Mouse (Mus musculus): ENCODE measurements around the gene Col24a1. TPM values are rescaled to one million over a fixed set of nuclear protein-coding genes. Genes with fewer than 3 reads are reported as not detected.
A peak's percentile ranks its signal among the peaks of the same experiment; 100 is the strongest.

The Col24a1 gene
- polyA plus RNA-seq, 1 experiment from 2014 or later: 0.40 TPM

DNA sequence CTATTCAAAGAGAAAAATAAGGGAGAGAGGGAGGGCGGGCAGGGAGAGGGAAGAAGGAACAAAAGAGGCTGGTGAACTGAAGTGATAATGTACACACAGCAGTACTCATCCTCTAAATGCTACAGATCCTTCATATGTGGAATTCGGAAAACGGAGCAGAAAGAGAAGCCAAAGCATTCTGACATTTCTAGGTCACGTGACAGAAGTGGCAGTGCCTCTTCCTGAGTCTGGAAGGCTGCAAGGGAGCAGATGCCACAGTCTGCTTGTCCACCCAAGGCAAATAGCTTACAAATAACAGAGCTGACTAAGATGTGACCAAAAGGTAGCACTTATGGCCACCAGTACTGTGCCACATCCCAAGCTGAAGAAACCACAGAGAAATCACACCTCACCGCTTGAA, 164.8 kb downstream of the Col24a1 start:
- ATAC-seq (ENCODE audit: low FRiP score) (no peak), DNase-seq (ENCODE audit: low spot score) (no peak)
- Histone ChIP-seq H3K9ac (ENCODE audit: low read depth, low read length) (no peak overlapping the region), H3K27me3 (ENCODE audit: control insufficient read depth, insufficient read depth, low read length) (no peaks in the 10 kb centered on the region), H3K36me3 (ENCODE audit: control insufficient read depth, insufficient read depth, low read length) (no peaks in the 10 kb centered on the region), H3K9me3 (ENCODE audit: control insufficient read depth, low read length) (no peaks in the 10 kb centered on the region), H3K4me2 (replicated peaks; ENCODE audit: low read depth, low read length) (no peak overlapping the region), H3K4me3 (ENCODE audit: low read depth, low read length) (no peak overlapping the region), H3K4me1 (replicated peaks; ENCODE audit: control insufficient read depth, insufficient read depth, low read length) (no peaks in the 10 kb centered on the region), H3K27ac (ENCODE audit: low read depth, low read length) (no peak overlapping the region)
- WGBS: 75% methylated on average over 5 of the region's 5 CpGs

- H3K27ac ChIP-seq (ENCODE audit: low read depth, low read length): no peak overlapping the region
- WGBS: 82% methylated on average over 7 of the region's 7 CpGs
- no peaks in the 10 kb centered on the region for H3K4me1 ChIP-seq (replicated peaks; ENCODE audit: control insufficient read depth, insufficient read depth, low read length)
- H3K36me3 ChIP-seq (ENCODE audit: control insufficient read depth, insufficient read depth, low read length): no peaks in the 10 kb centered on the region
- DNase-seq (ENCODE audit: low spot score) (no peak), ATAC-seq (ENCODE audit: low FRiP score) (no peak)
- H3K9ac ChIP-seq (ENCODE audit: low read depth, low read length): no peak overlapping the region
- no peaks in the 10 kb centered on the region for H3K9me3 ChIP-seq (ENCODE audit: control insufficient read depth, low read length)
- no peak overlapping the region for H3K4me3 ChIP-seq (ENCODE audit: low read depth, low read length)
- no peaks in the 10 kb centered on the region for H3K27me3 ChIP-seq (ENCODE audit: control insufficient read depth, insufficient read depth, low read length)
- H3K4me2 ChIP-seq (replicated peaks; ENCODE audit: low read depth, low read length): no peak overlapping the region
Measured at GRCm38 (mm10) chr3:145462351-145462750, 170.1 kb downstream of the Col24a1 start.

GRCm38 (mm10) chr3:145463731-145464130, 171.5 kb downstream of the Col24a1 start:
- Histone ChIP-seq H3K9me3 (ENCODE audit: control insufficient read depth, low read length) (no peaks in the 10 kb centered on the region), H3K4me3 (ENCODE audit: low read depth, low read length) (no peak overlapping the region), H3K4me2 (replicated peaks; ENCODE audit: low read depth, low read length) (no peak overlapping the region), H3K9ac (ENCODE audit: low read depth, low read length) (no peak overlapping the region), H3K36me3 (ENCODE audit: control insufficient read depth, insufficient read depth, low read length) (no peaks in the 10 kb centered on the region), H3K4me1 (replicated peaks; ENCODE audit: control insufficient read depth, insufficient read depth, low read length) (no peaks in the 10 kb centered on the region), H3K27ac (ENCODE audit: low read depth, low read length) (no peak overlapping the region), H3K27me3 (ENCODE audit: control insufficient read depth, insufficient read depth, low read length) (no peaks in the 10 kb centered on the region)
- 55% methylated on average over 2 of the region's 2 CpGs for WGBS
- peak; percentile 69 for ATAC-seq (ENCODE audit: low FRiP score)
- peak; percentile 33 for DNase-seq (ENCODE audit: low spot score)

DNA sequence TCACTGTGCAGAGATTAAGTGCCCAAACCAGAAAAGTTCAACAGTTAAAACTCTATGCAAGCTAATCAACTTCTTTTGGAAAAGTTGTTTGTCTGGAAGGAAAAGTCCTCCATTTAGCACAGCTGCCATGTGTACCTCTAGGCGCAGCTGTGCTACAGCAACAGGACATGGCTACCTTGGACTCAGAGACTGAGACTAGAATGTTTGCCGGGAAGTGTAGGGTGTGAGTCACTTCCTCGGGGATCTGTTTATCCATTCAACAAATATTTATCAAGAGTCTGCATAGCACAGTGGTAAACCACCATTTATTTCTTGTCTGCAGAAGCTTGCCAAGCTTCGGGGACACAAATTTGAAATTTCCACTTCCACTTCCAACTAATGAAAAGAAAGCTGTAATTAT, 178.8 kb downstream of the Col24a1 start:
- Histone ChIP-seq H3K4me2 (replicated peaks; ENCODE audit: low read depth, low read length) (no peak overlapping the region), H3K9me3 (ENCODE audit: control insufficient read depth, low read length) (no peaks in the 10 kb centered on the region), H3K4me1 (replicated peaks; ENCODE audit: control insufficient read depth, insufficient read depth, low read length) (no peaks in the 10 kb centered on the region), H3K4me3 (ENCODE audit: low read depth, low read length) (no peak overlapping the region), H3K9ac (ENCODE audit: low read depth, low read length) (no peak overlapping the region), H3K36me3 (ENCODE audit: control insufficient read depth, insufficient read depth, low read length) (no peaks in the 10 kb centered on the region), H3K27me3 (ENCODE audit: control insufficient read depth, insufficient read depth, low read length) (no peaks in the 10 kb centered on the region), H3K27ac (ENCODE audit: low read depth, low read length) (no peak overlapping the region)
- no peak for DNase-seq (ENCODE audit: low spot score)
- no peak for ATAC-seq (ENCODE audit: low FRiP score)
- WGBS: 89% methylated on average over 4 of the region's 4 CpGs

DNA sequence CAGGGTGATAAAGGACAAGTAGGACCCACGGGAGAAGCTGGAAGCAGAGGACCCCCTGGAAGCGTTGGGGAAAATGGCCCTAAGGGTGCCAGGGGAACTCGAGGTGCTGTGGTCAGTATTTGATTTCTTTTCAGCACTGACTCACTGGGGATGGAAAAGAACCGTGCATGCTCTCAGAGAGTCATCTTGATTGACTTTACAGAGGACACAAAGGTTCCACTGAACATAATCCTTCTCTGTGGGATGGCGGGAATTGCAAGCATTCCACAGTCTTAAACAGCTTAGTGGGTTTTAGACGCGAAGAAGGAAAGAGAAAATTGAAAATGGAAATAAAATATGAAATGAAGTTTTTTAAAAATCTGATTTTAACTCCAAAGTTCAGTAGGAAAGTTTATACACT, 181.9 kb downstream of the Col24a1 start:
- H3K4me2 ChIP-seq (replicated peaks; ENCODE audit: low read depth, low read length): no peak overlapping the region
- H3K27me3 ChIP-seq (ENCODE audit: control insufficient read depth, insufficient read depth, low read length): no peaks in the 10 kb centered on the region
- WGBS: 69% methylated on average over 7 of the region's 7 CpGs
- H3K9me3 ChIP-seq (ENCODE audit: control insufficient read depth, low read length): no peaks in the 10 kb centered on the region
- ATAC-seq (ENCODE audit: low FRiP score): no peak
- no peaks in the 10 kb centered on the region for H3K4me1 ChIP-seq (replicated peaks; ENCODE audit: control insufficient read depth, insufficient read depth, low read length)
- no peak overlapping the region for H3K27ac ChIP-seq (ENCODE audit: low read depth, low read length)
- no peaks in the 10 kb centered on the region for H3K36me3 ChIP-seq (ENCODE audit: control insufficient read depth, insufficient read depth, low read length)
- DNase-seq (ENCODE audit: low spot score): no peak
- no peak overlapping the region for H3K9ac ChIP-seq (ENCODE audit: low read depth, low read length)
- H3K4me3 ChIP-seq (ENCODE audit: low read depth, low read length): no peak overlapping the region

DNA sequence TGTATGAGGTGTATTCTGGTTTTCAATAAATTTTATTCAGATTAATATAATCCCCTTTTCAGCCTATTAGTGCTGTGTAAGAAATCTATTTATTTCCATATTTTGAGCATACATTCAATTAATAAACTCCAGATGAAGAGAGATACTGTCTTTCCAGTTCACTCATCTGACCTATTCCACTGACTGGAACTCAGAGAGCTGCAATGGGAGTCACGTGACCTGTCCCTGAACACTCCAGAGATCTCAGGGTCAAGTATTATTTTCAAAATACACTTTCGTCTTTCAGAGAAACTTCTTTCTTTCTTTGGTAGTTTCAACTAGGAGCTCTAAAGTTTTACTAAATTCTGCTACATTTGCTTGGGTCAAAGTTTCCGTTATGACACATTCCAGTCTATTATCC, 184.4 kb downstream of the Col24a1 start:
- Histone ChIP-seq H3K27me3 (ENCODE audit: control insufficient read depth, insufficient read depth, low read length) (no peaks in the 10 kb centered on the region), H3K4me3 (ENCODE audit: low read depth, low read length) (no peak overlapping the region), H3K4me1 (replicated peaks; ENCODE audit: control insufficient read depth, insufficient read depth, low read length) (no peaks in the 10 kb centered on the region), H3K27ac (ENCODE audit: low read depth, low read length) (no peak overlapping the region), H3K4me2 (replicated peaks; ENCODE audit: low read depth, low read length) (no peak overlapping the region), H3K36me3 (ENCODE audit: control insufficient read depth, insufficient read depth, low read length) (no peaks in the 10 kb centered on the region), H3K9ac (ENCODE audit: low read depth, low read length) (no peak overlapping the region), H3K9me3 (ENCODE audit: control insufficient read depth, low read length) (no peaks in the 10 kb centered on the region)
- ATAC-seq (ENCODE audit: low FRiP score): no peak
- WGBS: 85% methylated on average over 3 of the region's 3 CpGs
- DNase-seq (ENCODE audit: low spot score): no peak

- H3K9me3 ChIP-seq (ENCODE audit: control insufficient read depth, low read length): no peaks in the 10 kb centered on the region
- H3K36me3 ChIP-seq (ENCODE audit: control insufficient read depth, insufficient read depth, low read length): no peaks in the 10 kb centered on the region
- ATAC-seq (ENCODE audit: low FRiP score) (no peak), DNase-seq (ENCODE audit: low spot score) (no peak)
- no peak overlapping the region for H3K4me3 ChIP-seq (ENCODE audit: low read depth, low read length)
- no peak overlapping the region for H3K4me2 ChIP-seq (replicated peaks; ENCODE audit: low read depth, low read length)
- no peak overlapping the region for H3K27ac ChIP-seq (ENCODE audit: low read depth, low read length)
- H3K27me3 ChIP-seq (ENCODE audit: control insufficient read depth, insufficient read depth, low read length): no peaks in the 10 kb centered on the region
- 85% methylated on average over 11 of the region's 11 CpGs for WGBS
- no peak overlapping the region for H3K9ac ChIP-seq (ENCODE audit: low read depth, low read length)
- H3K4me1 ChIP-seq (replicated peaks; ENCODE audit: control insufficient read depth, insufficient read depth, low read length): no peaks in the 10 kb centered on the region
Measured at GRCm38 (mm10) chr3:145477074-145477473, 184.8 kb downstream of the Col24a1 start.

DNA sequence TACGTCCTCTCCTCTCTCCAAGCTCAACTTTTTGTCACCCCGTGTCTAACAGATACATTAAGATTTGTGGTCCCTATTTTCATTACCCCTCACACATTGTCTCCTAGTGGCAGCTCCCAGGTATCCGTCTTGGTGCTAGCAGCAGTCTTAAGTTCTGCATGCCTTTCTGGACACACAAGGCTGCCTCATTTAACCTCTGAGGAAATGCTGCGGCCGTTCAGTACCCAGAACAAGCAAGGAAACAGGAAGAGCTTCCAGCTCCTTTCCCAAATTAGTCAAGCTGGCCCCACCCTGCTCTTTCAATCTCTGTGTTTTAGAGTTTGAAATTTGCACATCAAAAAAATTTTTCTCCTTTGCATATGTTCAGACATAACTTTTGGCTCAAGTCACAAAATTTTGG, 186.2 kb downstream of the Col24a1 start:
- no peaks in the 10 kb centered on the region for H3K27me3 ChIP-seq (ENCODE audit: control insufficient read depth, insufficient read depth, low read length)
- ATAC-seq (ENCODE audit: low FRiP score) (no peak), DNase-seq (ENCODE audit: low spot score) (no peak)
- no peak overlapping the region for H3K4me2 ChIP-seq (replicated peaks; ENCODE audit: low read depth, low read length)
- no peak overlapping the region for H3K4me3 ChIP-seq (ENCODE audit: low read depth, low read length)
- no peaks in the 10 kb centered on the region for H3K4me1 ChIP-seq (replicated peaks; ENCODE audit: control insufficient read depth, insufficient read depth, low read length)
- no peaks in the 10 kb centered on the region for H3K9me3 ChIP-seq (ENCODE audit: control insufficient read depth, low read length)
- no peak overlapping the region for H3K9ac ChIP-seq (ENCODE audit: low read depth, low read length)
- H3K36me3 ChIP-seq (ENCODE audit: control insufficient read depth, insufficient read depth, low read length): no peaks in the 10 kb centered on the region
- no peak overlapping the region for H3K27ac ChIP-seq (ENCODE audit: low read depth, low read length)
- WGBS: 67% methylated on average over 5 of the region's 5 CpGs

- 89% methylated on average over 1 of the region's 1 CpGs for WGBS
- Histone ChIP-seq H3K27me3 (ENCODE audit: control insufficient read depth, insufficient read depth, low read length) (no peaks in the 10 kb centered on the region), H3K9ac (ENCODE audit: low read depth, low read length) (no peak overlapping the region), H3K9me3 (ENCODE audit: control insufficient read depth, low read length) (no peaks in the 10 kb centered on the region), H3K4me3 (ENCODE audit: low read depth, low read length) (no peak overlapping the region), H3K27ac (ENCODE audit: low read depth, low read length) (no peak overlapping the region), H3K4me2 (replicated peaks; ENCODE audit: low read depth, low read length) (no peak overlapping the region), H3K36me3 (ENCODE audit: control insufficient read depth, insufficient read depth, low read length) (no peaks in the 10 kb centered on the region), H3K4me1 (replicated peaks; ENCODE audit: control insufficient read depth, insufficient read depth, low read length) (no peaks in the 10 kb centered on the region)
- ATAC-seq (ENCODE audit: low FRiP score) (no peak), DNase-seq (ENCODE audit: low spot score) (no peak)
Measured at GRCm38 (mm10) chr3:145490279-145490678, 198.0 kb downstream of the Col24a1 start.
